Mouse (Mus musculus) stomach, postnatal 0 days (tissue): ENCODE data around the gene Etfa. TPM values are rescaled to one million over a fixed set of nuclear protein-coding genes. Genes with fewer than 3 reads are reported as not detected.

ENCODE experiments used
- ATAC-seq: fragments of 200-750 bp; cut with Nextera tagmentation; 2 replicates; pipeline ENCODE4 v1.8.0; 2017; ENCODE audit not compliant: low FRiP score, low TSS enrichment
- DNase-seq: peaks from one replicate; pipeline ENCODE4 v3.0.0-alpha.2; 2016; ENCODE audit warnings: low spot score
- H3K27ac ChIP-seq: fragments of 300-500 bp; sonication (generic); replicated peaks from 2 replicates; pipeline ENCODE4 v1.5.1; 2014; ENCODE audit warnings: mild to moderate bottlenecking, control low read depth
- H3K27me3 ChIP-seq: fragments of 300-500 bp; sonication (generic); 2 replicates; pipeline ENCODE4 v1.6.1; 2014; ENCODE audit warnings: low read length; ENCODE audit not compliant: control insufficient read depth, insufficient read depth
- H3K36me3 ChIP-seq: fragments of 300-500 bp; sonication (generic); 2 replicates; pipeline ENCODE4 v1.6.1; 2014; ENCODE audit warnings: low read length, mixed read lengths; ENCODE audit not compliant: control insufficient read depth, insufficient read depth
- H3K4me1 ChIP-seq: fragments of 300-500 bp; sonication (generic); replicated peaks from 2 replicates; pipeline ENCODE4 v1.6.1; 2014; ENCODE audit warnings: antibody characterized with exemption; ENCODE audit not compliant: control insufficient read depth, insufficient read depth
- H3K4me2 ChIP-seq: fragments of 300-500 bp; sonication (generic); replicated peaks from 2 replicates; pipeline ENCODE4 v1.6.1; 2014; ENCODE audit warnings: low read depth, mild to moderate bottlenecking, control low read depth, moderate library complexity
- H3K4me3 ChIP-seq: fragments of 300-500 bp; sonication (generic); 2 replicates; pipeline ENCODE4 v1.5.1; 2014; ENCODE audit warnings: low read depth, low read length, control low read depth
- H3K9ac ChIP-seq: fragments of 300-500 bp; sonication (generic); 2 replicates; pipeline ENCODE4 v1.6.1; 2014; ENCODE audit warnings: mild to moderate bottlenecking, low read length, control low read depth, mixed read lengths
- H3K9me3 ChIP-seq: fragments of 300-500 bp; sonication (generic); 2 replicates; pipeline ENCODE4 v1.6.1; 2016; ENCODE audit warnings: low read length; ENCODE audit not compliant: control insufficient read depth
- CTCF ChIP-seq: IDR thresholded peaks from 2 replicates; pipeline ENCODE4 v1.5.1; 2016; ENCODE audit warnings: antibody characterized with exemption, low read depth, mild to moderate bottlenecking, moderate library complexity
- EP300 ChIP-seq: optimal IDR thresholded peaks from 2 replicates; pipeline ENCODE3; 2016; ENCODE audit warnings: antibody characterized with exemption
- WGBS: fragments of 180-500 bp; shearing (Covaris S2); extraction: QIAGEN DNeasy Blood & Tissue Kit; methylation state at CpG from one replicate; pipeline ENCODE4 v1.1.7; 2014; 5-methylcytosine and 5-hydroxymethylcytosine counted together
- polyA plus RNA-seq: library from polyadenylated mRNA; unstranded; fragments of >200 nt; fragmentation: Nextera tagmentation; extraction: Ambion mirVana; gene quantifications from 2 replicates; pipeline ENCODE4 v1.2.1, GENCODE M21; 2015

Gene Etfa
- polyA plus RNA-seq, 1 experiment from 2014 or later = 337 TPM

DNA sequence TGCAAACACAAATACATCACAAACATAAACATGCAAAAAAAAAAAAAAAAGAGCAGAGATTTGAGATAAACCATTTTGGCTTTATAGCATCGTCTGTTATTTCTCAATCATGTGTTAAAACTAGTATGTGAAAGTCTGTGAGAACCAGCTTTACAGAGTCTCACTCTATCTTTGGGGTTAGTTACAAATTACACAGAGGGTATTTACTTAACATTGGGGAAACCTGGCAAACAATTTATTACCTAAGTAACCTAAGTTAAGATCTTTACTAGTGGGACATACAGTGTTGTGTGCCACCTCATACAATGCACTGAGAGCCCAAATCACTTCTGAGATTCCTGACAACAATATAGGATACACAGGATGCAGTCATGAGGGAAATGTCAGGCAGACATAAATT, 2.3 kb downstream of the Etfa start:
- TF ChIP-seq CTCF = no peak
- no peak for TF ChIP-seq EP300
- Histone ChIP-seq H3K4me2 (no peak overlapping the region), H3K9ac (no peak overlapping the region), H3K27ac (no peak overlapping the region), H3K36me3 (no peaks in the 10 kb centered on the region), H3K4me1 (peaks cover 3% of the 10 kb centered on the region), H3K9me3 (no peaks in the 10 kb centered on the region), H3K27me3 (no peaks in the 10 kb centered on the region), H3K4me3 (no peak overlapping the region)
- ATAC-seq = no peak
- WGBS = 45% methylated on average over 1 of the region's 1 CpGs
- DNase-seq = no peak

DNA sequence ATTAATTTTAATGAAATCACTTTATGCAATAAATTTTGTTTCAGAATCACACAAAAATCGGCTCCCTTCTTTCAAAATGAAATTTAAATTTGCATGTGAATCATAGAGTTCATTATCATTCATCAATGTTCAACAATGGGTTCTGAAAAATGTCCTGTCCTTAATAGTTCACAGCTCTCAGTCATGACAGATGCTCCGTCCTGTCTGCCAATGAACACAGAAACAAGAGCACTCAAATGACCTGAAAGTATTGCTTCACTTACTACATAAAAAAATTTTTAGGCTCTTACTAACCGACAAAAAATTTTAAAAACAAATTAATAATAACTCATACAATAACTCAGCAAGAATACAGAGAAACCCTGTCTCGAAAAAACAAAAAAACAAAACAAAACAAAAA, 3.3 kb downstream of the Etfa start:
- H3K4me2 ChIP-seq = no peak overlapping the region
- no peak overlapping the region for H3K4me3 ChIP-seq
- no peak for DNase-seq
- peaks cover 3% of the 10 kb centered on the region for H3K4me1 ChIP-seq
- H3K27ac ChIP-seq = no peak overlapping the region
- ATAC-seq = no peak
- H3K27me3 ChIP-seq = no peaks in the 10 kb centered on the region
- H3K36me3 ChIP-seq = no peaks in the 10 kb centered on the region
- H3K9ac ChIP-seq = no peak overlapping the region
- no peaks in the 10 kb centered on the region for H3K9me3 ChIP-seq
- 66% methylated on average over 4 of the region's 4 CpGs for WGBS
- TF ChIP-seq EP300 = no peak
- no peak for TF ChIP-seq CTCF

DNA sequence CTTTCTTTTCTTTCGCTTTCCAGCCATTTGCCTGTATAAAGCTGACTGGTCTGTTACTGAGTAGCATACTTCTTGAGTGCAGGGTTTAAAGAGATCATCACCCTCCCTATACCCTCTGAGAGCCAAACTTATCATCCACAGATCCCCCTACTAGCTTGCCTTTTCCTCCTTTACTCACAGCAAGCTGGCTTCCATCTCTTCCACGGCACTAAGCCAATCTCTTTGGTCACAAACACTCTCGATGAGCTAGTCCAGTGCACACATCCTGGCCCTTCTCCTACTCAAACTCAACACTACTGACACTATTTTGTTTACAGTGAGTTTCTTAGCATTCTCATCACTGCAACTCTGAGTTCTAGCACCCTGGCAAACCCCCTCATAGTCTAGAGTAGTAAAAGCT, 4.1 kb downstream of the Etfa start:
- ATAC-seq (no peak), DNase-seq (no peak)
- 67% methylated on average over 3 of the region's 3 CpGs for WGBS
- H3K9ac ChIP-seq = no peak overlapping the region
- no peak overlapping the region for H3K4me2 ChIP-seq
- H3K27ac ChIP-seq = no peak overlapping the region
- no peaks in the 10 kb centered on the region for H3K9me3 ChIP-seq
- H3K4me3 ChIP-seq = no peak overlapping the region
- no peaks in the 10 kb centered on the region for H3K27me3 ChIP-seq
- TF ChIP-seq CTCF (no peak), EP300 (no peak)
- peaks cover 3% of the 10 kb centered on the region for H3K4me1 ChIP-seq
- H3K36me3 ChIP-seq = no peaks in the 10 kb centered on the region

DNA sequence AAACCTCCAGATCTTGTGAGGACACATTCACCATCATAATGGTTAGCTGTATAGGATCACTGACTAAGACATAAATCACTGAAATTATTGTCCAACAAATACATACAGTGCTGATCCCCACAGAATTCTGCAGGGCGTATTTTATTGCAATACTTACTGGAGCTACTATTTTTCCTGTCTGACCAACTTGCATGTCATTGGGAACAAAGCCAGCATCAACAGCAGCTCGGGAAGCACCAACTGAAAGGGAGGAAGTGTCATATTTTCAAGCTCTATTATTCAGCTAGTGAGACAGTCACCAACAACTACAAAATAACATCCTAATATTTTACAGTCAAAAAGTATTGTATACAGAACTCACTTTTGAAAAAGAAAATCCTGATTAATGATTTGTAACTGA, 29.9 kb downstream of the Etfa start:
- H3K9me3 ChIP-seq = no peaks in the 10 kb centered on the region
- DNase-seq (no peak), ATAC-seq (no peak)
- TF ChIP-seq EP300 (no peak), CTCF (no peak)
- H3K27ac ChIP-seq = no peak overlapping the region
- WGBS = 43% methylated on average over 2 of the region's 2 CpGs
- no peaks in the 10 kb centered on the region for H3K27me3 ChIP-seq
- no peak overlapping the region for H3K9ac ChIP-seq
- H3K36me3 ChIP-seq = peaks cover 4% of the 10 kb centered on the region; the same call in 1 of the 2 replicates
- no peaks in the 10 kb centered on the region for H3K4me1 ChIP-seq
- no peak overlapping the region for H3K4me2 ChIP-seq
- H3K4me3 ChIP-seq = no peak overlapping the region

DNA sequence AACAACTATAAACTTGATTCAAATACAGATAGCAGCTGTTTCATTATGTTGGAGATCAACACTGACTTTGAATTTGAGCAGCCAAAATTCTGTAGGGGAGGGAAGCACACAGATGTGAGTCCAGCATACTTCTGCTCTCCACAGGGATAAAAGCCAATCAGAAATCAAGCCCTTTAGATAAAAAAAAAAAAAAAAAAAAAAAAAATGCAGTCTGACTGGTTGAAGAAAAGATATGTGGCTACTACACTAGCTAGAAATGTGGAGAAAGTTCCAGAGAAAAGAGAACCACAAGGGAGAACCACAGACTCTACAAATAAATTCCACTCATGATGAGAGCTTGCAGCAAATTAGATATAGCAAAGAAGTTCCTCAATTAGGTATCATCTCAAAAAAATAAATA, 33.3 kb downstream of the Etfa start:
- ATAC-seq (no peak), DNase-seq (no peak)
- Histone ChIP-seq H3K4me2 (no peak overlapping the region), H3K27ac (no peak overlapping the region), H3K4me1 (no peaks in the 10 kb centered on the region), H3K4me3 (no peak overlapping the region), H3K36me3 (peaks cover 4% of the 10 kb centered on the region; the same call in 1 of the 2 replicates), H3K9me3 (no peaks in the 10 kb centered on the region), H3K9ac (no peak overlapping the region), H3K27me3 (no peaks in the 10 kb centered on the region)
- no peak for TF ChIP-seq EP300
- no peak for TF ChIP-seq CTCF

DNA sequence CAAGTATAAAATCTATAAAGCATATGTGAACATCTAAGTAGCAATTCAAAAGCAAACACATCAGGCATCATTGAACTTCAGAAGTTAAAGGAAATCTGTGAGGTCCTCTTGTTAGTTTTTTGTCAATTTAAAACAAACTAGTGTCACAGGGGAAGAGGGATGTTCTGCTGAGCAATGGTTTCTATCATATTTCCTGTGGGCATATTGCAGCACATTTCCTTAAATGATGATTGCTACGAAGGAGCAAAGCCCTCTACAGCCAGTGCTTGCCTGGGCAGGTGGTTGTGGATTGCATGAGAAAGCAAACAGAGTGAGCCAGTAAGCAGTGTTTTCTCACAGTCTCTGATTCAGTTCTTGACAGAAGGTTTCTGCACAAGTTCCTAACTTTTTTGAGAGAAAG, 36.0 kb downstream of the Etfa start:
- no peaks in the 10 kb centered on the region for H3K4me1 ChIP-seq
- H3K4me2 ChIP-seq = no peak overlapping the region
- no peak overlapping the region for H3K27ac ChIP-seq
- no peak overlapping the region for H3K4me3 ChIP-seq
- no peak overlapping the region for H3K9ac ChIP-seq
- no peaks in the 10 kb centered on the region for H3K9me3 ChIP-seq
- no peak for TF ChIP-seq CTCF
- TF ChIP-seq EP300 = no peak
- peaks cover 4% of the 10 kb centered on the region; the same call in 1 of the 2 replicates for H3K36me3 ChIP-seq
- no peaks in the 10 kb centered on the region for H3K27me3 ChIP-seq
- ATAC-seq (no peak), DNase-seq (no peak)
- 63% methylated on average over 1 of the region's 1 CpGs for WGBS
